Mouse (Mus musculus): ENCODE measurements around the gene Ier3.

DNA sequence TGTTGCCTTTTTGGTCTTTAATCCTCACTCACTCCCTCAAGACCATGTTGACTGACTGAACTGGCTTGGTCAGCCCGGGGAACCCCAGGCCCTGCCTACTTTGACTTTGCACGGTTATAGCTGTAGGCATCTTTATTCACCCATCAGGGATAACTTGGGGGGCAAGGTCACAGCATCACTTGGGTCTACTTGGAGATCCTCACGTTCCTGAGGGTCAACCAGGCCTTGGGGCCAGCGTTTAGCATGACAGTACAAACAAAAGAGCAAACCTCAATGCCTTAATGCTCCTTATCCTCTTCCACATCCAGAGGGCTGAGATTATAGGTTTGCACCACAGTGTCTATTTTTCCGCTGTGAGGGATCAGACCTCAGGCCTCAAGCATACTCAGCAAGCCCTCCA, 9.2 kb upstream of the Ier3 start:
- TF ChIP-seq POLR2A (IDR thresholded peaks at IDR 0.05; ENCODE audit: borderline replicate concordance, extremely low read depth, insufficient read depth, insufficient read length, poor library complexity, severe bottlenecking) (no peak), CTCF (IDR thresholded peaks at IDR 0.05; ENCODE audit: borderline replicate concordance, extremely low read depth, insufficient read depth, insufficient read length) (no peak)
